In the genomic region with DNA sequence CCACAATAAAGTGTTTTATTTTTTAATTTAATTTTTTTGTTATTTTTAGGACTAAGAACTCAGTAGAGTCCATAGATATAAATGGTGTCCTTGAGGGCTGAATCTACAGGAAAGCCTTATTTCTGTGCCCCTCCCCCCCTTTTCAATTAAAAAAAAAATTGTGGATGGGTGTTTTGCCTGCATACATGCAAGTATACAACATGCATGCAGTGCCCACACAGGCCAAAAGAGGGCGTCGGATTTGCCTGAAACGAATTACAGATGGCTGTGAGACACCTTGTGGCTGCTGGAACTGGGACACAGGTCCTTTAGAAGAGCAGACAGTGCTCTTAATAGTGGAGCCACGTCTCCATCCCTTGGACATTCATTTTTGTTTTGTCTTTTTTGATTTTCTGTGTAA, we compare ENCODE assay signal across 10 mouse cellular contexts. TPM values are rescaled to one million over a fixed set of nuclear protein-coding genes. Genes with fewer than 3 reads are reported as not detected.
DNase-seq lines count a peak whose midpoint lies in the region; ATAC-seq lines count a peak whose summit lies in the region.
"Had no signal": no experiment of that assay in that cellular context is flagged by ENCODE, and none has a peak within 500 bp of the region (broad histone marks: within the 10 kb centered on the region; RNA-seq: fewer than 3 reads in every experiment).

No protein-coding gene starts in this region.

- H3K9ac ChIP-seq in midbrain, embryonic 15.5 days: no peak overlapping the region

- ATAC-seq in midbrain, embryonic 15.5 days (replicated peaks): no peak

- no peaks in the 10 kb centered on the region for H3K9me3 ChIP-seq in midbrain, embryonic 10.5 days (replicated peaks)
- no peaks in the 10 kb centered on the region for H3K9me3 ChIP-seq in midbrain, embryonic 15.5 days

- H3K27ac ChIP-seq in midbrain, embryonic 10.5 days (replicated peaks): no peak overlapping the region
- no peak overlapping the region for H3K27ac ChIP-seq in midbrain, embryonic 15.5 days

- WGBS in midbrain, embryonic 10.5 days: 31% methylated on average over 4 of the region's 4 CpGs
- 25% methylated on average over 4 of the region's 4 CpGs for WGBS in midbrain, embryonic 15.5 days

- no peak overlapping the region for H3K4me2 ChIP-seq in midbrain, embryonic 15.5 days

- no peak overlapping the region for H3K4me3 ChIP-seq in midbrain, embryonic 10.5 days
- no peak overlapping the region for H3K4me3 ChIP-seq in midbrain, embryonic 15.5 days
- H3K4me3 ChIP-seq: myocyte had no signal

- peak; percentile 64 for DNase-seq in embryo, embryonic 10 days (ENCODE audit: low spot score)
- DNase-seq in embryo, embryonic 9.5 days (ENCODE audit: extremely low spot score): no peak
- DNase-seq in midbrain, embryonic 10.5 days (ENCODE audit: low spot score): peak; percentile 28
- peak; percentile 1 for DNase-seq in c-Kit-positive CD71-positive TER-119-negative erythroid progenitor cells, embryonic 14.5 days (ENCODE audit: low read depth)
- peak; percentile 5 to 28 for DNase-seq in natural killer cell, adult 2 months (ENCODE audit: low spot score in 2 of 2)
- no peak for DNase-seq in frontal cortex, adult 2 months (ENCODE audit: extremely low spot score in 1 of 2, low spot score in 1 of 2)
- DNase-seq in left cerebral cortex, adult 8-10 months (ENCODE audit: low spot score in 2 of 2): no peak

- no peaks in the 10 kb centered on the region for H3K27me3 ChIP-seq in midbrain, embryonic 10.5 days (ENCODE audit: low read depth, poor library complexity, severe bottlenecking)
- H3K27me3 ChIP-seq in midbrain, embryonic 15.5 days (replicated peaks): no peaks in the 10 kb centered on the region

- H3K4me1 ChIP-seq in midbrain, embryonic 10.5 days: no peaks in the 10 kb centered on the region
- no peaks in the 10 kb centered on the region for H3K4me1 ChIP-seq in midbrain, embryonic 15.5 days

- H3K36me3 ChIP-seq in midbrain, embryonic 10.5 days: no peaks in the 10 kb centered on the region
- H3K36me3 ChIP-seq in midbrain, embryonic 15.5 days (replicated peaks): no peaks in the 10 kb centered on the region

RNA-seq across cellular contexts. Expression of a gene that starts 9.9 kb away (rescaled TPM):
- polyA plus RNA-seq in midbrain, embryonic 10.5 days (2016; fragmentation: Nextera tagmentation; extraction: Ambion mirVana): not detected in 2 replicates
- polyA plus RNA-seq in midbrain, embryonic 15.5 days (2015; fragmentation: Nextera tagmentation; extraction: Ambion mirVana): not detected in 2 replicates
- not detected in 2 replicates for polyA plus RNA-seq in frontal cortex, adult 2 months (2012; rRNA removed)
- total RNA-seq in left cerebral cortex, adult 8-10 months (2022): not detected
- total RNA-seq: heart, postnatal 14 days had no signal
- polyA plus RNA-seq: myocyte had no signal

Comparison
In these comparisons a context has a peak if more than half of its experiments do, and no peak if none do; other contexts are left out.
1. DNase-seq: peak in embryo, embryonic 10 days (single experiment), midbrain, embryonic 10.5 days (single experiment), c-Kit-positive CD71-positive TER-119-negative erythroid progenitor cells, embryonic 14.5 days (single experiment) and natural killer cell, adult 2 months (2 of 2); none in embryo, embryonic 9.5 days (single experiment), frontal cortex, adult 2 months (0 of 2) and left cerebral cortex, adult 8-10 months (0 of 2).